Mouse (Mus musculus) left cerebral cortex, postnatal 25 days (tissue): Measurements from ENCODE around the gene Ift22. TPM values are rescaled to one million over a fixed set of nuclear protein-coding genes. Genes with fewer than 3 reads are reported as not detected.
A peak's percentile ranks its signal among the peaks of the same experiment; 100 is the strongest.

ENCODE experiments used
- DNase-seq, 2 experiments: peaks; one replicate each; pipeline ENCODE4 v3.0.0; 2022; ENCODE audit warnings: low spot score in 2 of 2, mixed read lengths in 1 of 2
- intact Hi-C: fragments of 180-260 bp; cut with DNase I; formaldehyde crosslinking; loops from one replicate; pipeline ENCODE4 v1.15.1; 2025
- total RNA-seq, 2 experiments: library from RNA; stranded (reverse); gene quantifications; 2 replicates each; pipeline ENCODE4 v1.2.3; 2021

The Ift22 gene
- 100 to 1,000 TPM in 1 of 2 experiments, 10 to 100 TPM in 1; 95.3 to 108 TPM for total RNA-seq

DNA sequence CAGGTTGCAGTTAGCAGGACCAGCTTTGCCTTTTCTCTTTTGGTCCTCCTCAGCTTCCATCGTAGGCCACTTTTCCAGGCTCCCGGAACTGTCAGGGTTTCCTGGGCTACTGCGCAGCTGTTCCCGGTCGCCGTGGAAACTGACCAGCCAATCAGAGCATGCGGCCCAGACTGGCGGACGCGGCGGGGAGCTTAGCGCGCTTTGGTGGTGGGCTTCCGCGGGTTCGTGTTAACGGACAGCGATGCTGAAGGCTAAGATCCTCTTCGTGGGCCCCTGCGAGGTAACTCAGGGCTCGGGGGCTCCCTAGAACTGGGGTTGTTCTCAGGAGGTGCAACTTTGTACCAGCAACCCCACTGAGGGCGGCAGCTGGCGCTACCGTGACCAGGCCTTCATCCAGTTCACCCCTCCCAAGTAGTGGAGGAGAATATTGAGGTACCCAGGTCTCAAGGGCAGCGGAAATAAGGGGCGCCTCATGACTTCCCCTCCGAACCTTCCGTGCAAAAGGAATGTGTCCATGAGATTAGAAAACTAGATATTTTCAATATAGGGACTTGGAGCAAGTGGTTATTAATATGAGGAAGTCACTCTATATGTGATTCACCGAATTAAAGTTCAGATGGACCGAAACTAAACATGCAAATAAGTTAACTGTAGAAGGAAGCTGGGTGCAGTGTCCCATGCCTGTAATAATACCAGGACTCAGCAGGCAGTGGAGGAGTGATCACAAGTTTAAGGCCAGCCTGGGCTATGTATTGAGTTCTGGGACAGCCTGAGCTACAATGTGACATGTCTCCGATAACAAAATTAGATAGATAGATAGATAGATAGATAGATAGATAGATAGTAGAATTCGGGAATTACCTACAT is at the start of gene Ift22:
Gene Ift22, plus strand, starts transcription at position 160 of the 867 bp plus-strand sequence.
- intact Hi-C loops = loop anchor here (1.0 kb wide), 1 partner anchor 9 kb away; no protein-coding TSS in a partner anchor
- DNase-seq = peak; percentile 95 to 97

DNA sequence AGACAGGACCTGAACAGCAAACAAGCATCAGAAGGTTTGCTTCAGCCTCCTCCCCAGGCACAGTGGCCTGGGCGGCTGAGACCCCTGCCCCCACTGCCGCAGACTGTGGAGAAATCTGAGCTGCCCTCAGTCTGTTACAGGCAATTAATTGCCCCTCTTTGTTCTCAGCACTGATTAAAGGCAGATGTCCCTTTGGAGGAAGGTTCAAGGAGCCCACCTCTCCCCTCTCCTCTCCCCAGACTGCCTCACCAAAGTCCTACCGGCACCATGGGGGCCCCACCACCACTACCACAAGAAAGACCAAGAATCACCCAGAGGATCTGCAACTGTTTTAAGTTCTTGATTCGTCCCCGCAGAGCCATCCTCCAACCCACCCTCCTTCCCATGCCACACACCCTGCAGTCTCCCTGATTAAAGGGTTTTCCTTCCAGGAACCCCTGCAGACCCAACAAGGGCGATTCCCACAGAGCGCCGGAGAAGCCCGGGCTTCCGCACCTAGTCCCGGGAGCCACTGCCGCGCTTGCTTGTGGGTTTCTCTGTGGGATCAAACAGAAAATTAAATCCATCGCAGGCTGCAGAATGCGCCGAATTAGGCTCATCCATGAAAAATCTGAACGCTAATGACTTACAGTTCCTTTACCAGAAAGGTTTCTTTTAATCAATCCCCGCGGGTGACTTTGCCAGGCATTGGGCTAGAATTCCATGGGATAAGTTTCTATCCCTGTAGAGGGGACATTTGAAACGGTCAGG is 46.6 kb upstream of the Ift22 start:
- DNase-seq = no peak
- intact Hi-C loops = no loop called here

DNA sequence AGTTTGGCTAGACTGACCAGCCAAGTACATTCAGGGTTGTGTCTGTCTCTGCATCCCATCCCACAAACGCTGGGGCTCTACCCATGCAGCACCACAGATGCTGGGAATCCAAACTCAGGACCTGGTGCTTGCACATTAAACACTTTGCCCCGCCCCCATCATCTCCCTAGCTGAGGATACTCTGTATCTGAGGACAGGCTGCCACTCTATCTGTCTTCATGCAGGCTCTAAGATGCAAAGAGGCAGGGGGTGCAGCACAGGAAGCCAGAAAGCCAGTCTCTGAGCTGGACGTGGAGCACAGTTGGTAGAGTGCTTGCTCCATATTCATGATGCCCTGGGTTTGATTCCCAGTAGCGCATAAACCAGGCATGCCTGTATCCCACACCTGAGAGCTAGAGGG is 45.1 kb upstream of the Ift22 start:
- DNase-seq = no peak
- intact Hi-C loops = no loop called here

DNA sequence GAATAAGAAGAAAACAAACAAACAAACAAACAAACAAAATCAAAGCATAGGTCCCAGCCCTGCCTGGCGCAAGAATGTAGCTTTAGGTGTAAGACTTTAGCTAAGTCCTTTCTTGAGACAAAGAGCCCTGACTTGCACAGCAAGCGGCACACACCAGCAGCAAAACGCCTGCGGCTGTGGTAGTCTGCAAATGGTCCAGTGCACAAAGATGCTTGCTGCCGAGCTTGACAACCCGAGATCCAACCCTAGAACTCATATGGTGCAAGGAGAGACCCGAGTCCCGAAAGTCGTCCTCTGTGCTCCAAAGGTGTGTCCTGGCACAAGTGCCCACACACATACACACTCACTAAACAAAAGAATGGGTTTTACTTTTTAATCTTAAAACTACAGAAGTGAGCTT is 44.7 kb upstream of the Ift22 start:
- DNase-seq = no peak
- intact Hi-C loops = no loop called here

DNA sequence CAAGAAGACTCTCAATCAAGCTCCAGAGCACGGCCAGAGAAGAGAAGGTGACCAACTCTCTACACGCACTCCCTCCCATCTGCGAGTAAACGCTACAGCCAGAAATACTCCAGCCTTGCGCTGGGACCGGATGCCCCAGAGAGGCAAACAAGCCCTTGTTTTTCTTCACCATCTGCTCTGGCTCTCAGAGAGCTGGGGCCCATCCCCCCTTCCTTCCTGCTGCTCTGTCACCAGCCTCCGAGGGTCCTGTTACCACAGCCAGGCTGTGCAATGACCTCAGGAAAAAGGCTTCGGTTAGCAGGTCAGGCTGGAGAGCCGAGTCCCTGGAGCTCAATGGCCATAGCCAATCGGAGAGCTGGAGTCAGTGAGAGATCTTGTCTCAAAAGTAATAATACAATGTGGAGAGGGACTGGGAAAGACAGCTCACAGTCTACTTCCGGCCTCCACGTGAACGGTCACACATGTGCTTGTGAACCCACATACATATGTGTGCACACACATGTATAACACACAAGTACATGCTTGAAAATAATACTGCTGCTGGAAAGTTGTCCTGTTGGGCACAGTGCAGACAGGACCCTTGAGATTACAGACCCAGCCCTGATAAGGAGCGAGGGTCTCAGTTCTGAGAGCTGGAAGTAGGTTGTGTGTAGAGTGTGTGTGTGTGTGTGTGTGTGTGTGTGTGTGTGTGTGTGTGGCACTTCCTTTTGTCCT is 43.8 kb upstream of the Ift22 start:
- intact Hi-C loops = no loop called here
- DNase-seq = peak; percentile 18 to 36

DNA sequence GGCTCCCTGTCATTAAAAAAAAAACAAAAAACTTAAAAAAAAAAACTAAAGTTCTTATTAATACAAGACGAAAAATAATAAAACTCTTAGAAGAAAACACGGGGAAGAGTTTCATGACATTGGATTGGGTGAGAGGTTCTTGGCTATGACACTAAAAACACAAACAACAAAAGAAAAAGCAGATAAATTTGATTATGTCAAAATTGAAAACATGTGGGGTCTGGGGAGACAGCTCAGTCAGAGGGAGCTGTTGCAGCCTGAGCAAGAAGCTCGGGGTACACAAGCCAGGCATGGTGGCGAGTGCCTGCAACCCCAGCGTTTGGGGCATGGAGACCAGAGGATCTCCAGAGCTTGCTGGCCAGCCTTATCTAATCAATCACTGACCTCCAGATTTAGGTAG is 40.2 kb upstream of the Ift22 start:
- no peak for DNase-seq
- intact Hi-C loops = no loop called here

DNA sequence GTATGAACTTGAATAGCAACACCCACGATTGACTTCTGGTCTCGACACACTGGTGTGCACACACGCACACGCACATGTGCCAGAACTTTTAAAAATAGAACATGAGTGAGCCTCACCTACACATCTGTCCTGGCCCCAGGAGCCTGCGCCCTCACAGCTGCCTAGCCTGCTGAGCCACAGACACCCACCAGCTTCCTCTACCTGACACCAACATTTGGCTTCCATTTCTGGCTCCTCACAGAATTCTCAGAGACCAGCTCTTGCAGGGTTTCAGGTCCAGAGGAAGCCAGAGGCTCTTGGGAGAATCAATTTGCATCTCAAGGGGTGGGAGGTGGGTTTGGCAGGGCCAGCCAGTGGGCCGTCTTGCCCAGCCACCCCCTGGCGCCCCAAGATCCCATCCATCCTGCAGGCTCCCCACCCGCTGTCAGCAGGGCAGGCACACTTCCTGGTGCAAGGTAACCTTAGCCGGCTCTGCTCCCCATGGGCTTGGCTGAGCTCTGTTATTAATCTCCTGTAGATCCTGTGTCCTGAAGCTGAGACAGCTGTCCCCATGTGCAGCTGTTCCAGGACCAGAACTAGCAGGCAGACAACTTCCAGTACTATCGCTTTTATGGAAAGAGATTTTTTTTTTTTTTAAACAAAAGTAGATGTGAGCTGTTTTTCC is 38.4 kb upstream of the Ift22 start:
- intact Hi-C loops = loop anchor here (5.0 kb wide), 1 partner anchor 62 kb away; no protein-coding TSS in a partner anchor
- no peak for DNase-seq

DNA sequence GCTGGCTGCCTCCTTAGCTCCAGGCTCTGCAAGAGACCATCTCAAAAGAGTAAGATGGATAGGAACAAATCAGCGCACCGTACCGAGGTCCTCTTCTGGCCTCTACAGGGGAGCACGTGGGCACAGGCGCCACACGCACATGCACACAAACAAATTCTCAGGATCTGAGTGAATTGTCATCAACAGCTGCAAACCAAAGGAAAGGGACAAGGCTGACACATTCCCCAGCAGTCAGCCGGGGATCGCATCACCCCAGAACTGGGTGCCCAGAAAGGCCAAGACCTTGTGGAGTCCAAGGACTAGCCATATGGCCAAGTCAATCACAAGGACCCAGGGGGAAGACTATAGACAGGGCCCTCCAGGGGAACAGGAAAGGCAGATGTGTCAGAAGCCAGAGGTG is 35.5 kb upstream of the Ift22 start:
- intact Hi-C loops = loop anchor here (5.0 kb wide), 1 partner anchor 65 kb away; no protein-coding TSS in a partner anchor
- DNase-seq = no peak

DNA sequence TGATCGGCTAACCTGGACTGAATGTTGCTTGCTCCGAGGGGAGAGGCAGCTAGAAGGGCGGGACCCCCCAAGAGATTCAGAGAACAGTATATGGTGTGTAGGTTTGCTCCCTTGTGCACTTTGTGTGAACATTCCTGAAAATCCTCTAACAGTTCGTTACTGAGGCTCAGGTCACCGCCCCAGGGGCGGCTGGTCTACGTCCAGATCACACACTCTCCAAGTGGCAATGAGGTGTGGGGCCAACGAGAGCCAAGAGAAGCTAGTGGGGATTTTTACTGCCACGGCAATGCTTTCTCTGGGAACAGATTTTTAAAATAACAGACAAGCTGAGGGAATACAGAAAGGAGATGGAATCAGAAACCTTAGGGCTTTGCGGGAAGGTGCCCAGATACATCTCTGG is 33.7 kb upstream of the Ift22 start:
- no peak for DNase-seq
- intact Hi-C loops = loop anchor here (5.0 kb wide), 1 partner anchor 67 kb away; no protein-coding TSS in a partner anchor

DNA sequence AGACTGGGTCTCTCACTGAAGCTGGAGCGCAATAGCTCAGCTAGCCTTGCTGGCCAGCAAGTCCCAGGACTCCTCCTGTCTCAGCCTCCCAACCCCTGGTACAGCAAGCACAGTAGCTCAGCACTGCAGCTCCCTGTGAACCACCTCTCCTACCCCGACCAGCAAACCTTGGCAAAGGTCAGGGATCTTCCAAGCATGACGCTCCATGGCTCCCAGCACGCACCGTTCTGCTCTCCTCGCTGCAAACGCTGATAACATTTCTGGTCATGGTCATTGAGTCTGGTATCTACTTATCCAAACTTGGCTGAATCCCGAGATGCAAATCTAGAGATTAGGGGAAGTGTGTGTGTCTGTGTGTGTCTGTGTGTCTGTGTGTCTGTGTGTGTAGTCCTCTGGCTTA is 27.8 kb upstream of the Ift22 start:
- intact Hi-C loops = no loop called here

DNA sequence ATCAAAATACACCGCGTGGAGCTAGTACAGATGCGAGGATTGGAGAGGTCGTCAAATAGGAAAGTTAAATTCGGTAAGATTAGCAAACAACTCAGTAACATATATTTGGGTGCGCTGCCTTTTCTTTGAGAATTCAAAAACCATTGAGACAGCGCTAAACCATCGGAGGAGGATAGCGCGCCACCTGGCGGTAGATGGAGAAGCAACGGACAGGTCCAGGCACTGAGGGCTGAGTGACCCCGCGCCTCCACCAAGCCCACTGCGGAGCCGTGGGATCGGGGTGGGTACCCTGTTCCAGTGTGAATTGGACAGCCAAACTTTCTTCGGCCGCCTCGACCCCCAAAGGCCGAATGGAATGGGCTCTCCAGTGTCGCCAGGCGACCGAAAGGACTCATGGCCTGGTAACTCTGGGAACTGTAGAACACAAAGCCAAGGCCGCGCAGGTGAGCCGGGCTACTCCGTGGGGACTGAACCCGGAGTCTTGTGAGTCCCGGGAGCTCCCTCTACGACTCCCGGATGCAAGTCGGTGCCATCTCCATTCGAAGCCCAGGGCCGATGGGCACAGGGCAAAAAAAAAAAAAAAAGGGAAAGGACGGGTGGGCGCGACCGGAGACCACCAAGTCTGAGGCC is 26.5 kb upstream of the Ift22 start:
- intact Hi-C loops = loop anchor here (1.0 kb wide), 2 partner anchors 41 to 90 kb away; no protein-coding TSS in a partner anchor
- DNase-seq = peak; percentile 80 to 84

More for the DNA sequence above, 27.8 kb upstream of the Ift22 start:
- DNase-seq = no peak

DNA sequence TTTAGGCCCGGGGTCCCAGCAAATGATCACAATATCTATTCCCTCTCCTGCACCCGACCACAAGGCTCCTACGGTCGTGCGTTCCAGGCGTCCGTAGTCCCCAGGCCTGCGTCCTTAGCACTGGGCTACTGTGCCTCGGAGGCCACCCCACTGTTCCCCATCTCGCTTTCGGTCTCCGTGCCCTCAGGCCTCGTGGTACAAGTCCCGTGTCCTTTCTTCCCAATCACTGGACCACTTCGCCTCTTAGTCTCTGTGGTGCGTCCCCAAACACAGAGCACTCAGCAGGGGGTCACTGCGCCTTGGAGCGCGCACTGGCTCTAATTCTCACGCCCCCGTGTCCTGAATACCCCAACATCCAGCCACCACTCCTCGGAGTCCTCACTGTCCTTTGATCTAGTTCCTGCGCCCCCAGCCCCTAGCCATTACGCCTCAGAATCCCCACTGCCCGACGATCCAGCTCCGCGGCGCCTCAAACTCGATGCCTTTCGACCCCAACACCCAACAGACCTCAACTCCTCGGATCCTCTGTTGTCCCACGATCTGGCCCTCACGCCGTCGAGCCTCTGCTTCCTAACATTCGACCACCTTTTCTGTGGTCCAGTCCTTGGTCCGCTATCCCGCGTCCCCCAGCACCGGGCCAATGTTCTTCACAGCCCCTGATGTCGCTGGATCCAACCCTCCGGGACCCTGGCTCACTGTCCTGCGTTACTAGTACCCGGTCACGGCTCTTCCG is 25.7 kb upstream of the Ift22 start:
- no peak for DNase-seq
- intact Hi-C loops = no loop called here

DNA sequence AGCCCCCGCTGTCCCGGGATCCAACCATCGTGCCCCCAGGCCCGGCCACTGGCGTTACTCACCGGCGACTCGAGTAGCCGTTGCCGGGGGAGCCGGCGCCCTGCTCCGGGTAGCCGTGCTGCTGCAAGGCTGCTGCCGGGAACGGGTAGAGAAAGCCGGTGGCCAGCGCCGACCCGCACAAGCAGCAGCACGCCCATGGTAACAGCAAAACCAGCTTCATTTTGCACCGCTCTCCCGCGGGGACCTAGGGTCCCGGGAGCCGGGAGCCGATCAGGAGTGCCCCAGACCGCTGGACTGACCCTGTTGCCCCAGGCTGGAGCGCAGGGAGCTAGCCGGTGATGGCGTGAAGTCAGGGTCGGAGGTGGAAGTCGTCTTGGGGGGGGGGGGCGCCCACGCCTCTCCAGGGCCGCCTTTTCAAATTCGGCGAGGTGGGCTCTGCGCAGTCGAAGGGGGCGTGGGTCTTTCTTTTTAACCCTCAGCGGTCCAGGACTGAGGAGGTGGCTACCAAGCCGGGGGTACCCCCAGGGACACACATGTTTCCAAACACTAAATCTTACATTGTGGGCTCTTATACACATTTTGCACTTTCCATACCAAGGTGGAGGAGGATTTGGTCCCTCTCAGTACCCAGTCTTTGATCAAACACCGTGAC is 25.0 kb upstream of the Ift22 start, which contains the start of gene Col26a1:
Gene Col26a1, minus strand, starts transcription at position 422 of the 652 bp plus-strand sequence.
- DNase-seq = peak; percentile 20 to 34
- intact Hi-C loops = no loop called here

DNA sequence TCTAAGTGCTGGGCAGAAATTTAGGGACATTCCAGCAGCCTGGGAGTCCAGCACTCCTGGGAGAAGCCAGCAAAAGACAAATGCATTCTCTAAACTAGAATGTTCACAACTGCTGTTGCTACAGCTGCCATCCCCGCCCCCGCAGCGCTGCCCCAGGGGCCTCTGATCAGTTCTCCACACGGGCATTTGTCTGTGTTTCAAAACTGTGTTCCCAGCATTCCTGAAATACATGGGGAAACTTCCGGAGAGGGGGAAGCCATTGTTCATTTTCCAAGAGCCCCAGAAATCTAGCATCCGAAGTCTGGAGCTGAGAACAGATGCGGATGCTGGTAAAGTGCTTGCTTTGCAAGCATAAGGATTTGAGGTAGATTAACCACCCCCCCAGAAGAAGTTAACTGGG is 21.0 kb upstream of the Ift22 start:
- DNase-seq = no peak
- intact Hi-C loops = no loop called here

DNA sequence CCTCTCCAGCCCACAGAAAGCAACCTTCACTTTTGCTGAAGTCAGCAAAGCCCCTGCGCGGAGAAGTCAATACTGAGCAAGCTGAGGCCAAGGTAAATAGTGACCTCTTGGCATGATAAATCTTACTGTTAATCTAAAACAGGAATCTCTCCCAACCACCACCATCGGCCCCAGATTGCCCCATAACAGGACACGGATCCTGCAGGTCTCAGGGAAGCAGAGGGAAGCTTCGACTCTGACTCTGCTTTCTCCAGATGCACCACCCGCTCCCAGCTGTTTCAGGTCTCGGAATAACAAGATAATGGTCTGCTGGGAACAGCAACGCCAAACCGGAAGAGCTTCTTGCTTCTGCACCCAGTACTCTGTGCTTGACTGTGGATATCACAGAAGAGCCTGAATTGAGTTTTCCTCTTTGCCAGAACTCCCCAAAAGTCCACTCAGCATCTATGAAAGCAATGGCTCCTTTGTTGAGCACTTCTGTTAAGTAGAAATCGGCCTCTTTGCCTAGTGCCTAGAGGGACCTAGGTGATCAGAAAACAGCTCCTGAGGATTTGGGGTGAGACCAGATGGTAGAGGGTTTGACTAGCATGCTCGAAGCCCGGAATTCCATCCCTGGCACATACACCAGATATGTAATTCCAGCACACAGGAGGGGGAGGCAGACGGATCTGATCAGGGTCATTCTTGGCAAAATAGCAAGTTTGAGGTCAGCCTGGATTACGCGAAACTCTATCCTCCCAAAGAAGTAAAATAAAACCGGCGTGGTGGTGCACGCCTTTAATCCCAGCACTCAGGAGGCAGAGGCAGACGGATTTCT is 19.2 kb upstream of the Ift22 start:
- no peak for DNase-seq

DNA sequence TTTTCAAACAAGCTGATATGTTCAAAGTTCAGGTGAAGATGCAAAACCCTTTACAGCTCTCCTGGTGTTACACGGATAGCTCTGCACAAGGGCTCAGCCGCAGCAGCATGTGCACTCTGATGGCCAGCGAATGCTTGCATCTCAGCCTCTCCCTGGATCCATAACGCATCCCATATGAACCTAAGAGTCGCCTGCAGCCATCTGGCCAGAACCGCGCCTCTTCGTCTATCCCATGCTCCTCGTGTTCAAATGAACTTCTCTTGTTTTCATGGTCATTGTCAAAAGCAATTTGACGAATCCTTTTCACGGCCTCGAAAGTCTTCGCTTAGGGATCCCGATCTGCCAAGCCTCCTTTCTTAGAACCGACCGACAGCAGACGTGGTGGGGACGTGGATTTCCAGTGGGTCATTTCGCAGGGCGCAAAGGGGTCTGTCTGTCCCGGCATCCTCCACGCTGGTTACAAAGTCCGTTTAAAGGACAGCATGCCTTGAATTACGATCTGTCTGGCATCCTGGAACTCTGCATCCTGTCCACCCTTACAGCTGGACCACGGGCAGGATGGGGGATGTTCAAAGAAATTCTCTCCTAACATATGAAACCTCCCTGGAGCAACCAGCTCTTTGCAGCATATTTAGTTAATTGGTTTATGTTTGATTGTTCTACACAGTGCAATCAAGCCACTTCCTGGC is 13.0 kb upstream of the Ift22 start:
- DNase-seq = no peak
- intact Hi-C loops = no loop called here

More for the DNA sequence above, 19.2 kb upstream of the Ift22 start:
- intact Hi-C loops = no loop called here
